Mouse (Mus musculus) thymus, postnatal 4 days (tissue): ENCODE data around the gene Gm10134.
A peak's percentile ranks its signal among the peaks of the same experiment; 100 is the strongest.

ENCODE experiments used
- DNase-seq: peaks from one replicate; pipeline ENCODE4 v3.0.0; 2021

Gm10134 gene

GRCm38 (mm10) chr2:28506291-28506690, 396 bp downstream of the Gm10134 start:
- no peak for DNase-seq

- peak; percentile 9 for DNase-seq
Observed at GRCm38 (mm10) chr2:28511600-28511999, 5.7 kb downstream of the Gm10134 start.

- peak; percentile 73 for DNase-seq
Observed at GRCm38 (mm10) chr2:28512798-28513401, 7.0 kb downstream of the Gm10134 start, which contains the start of gene Ralgds. Gene Ralgds, plus strand, starts transcription at chr2:28513125.

GRCm38 (mm10) chr2:28513431-28514370, 7.8 kb downstream of the Gm10134 start:
- DNase-seq, result peak; percentile 58

GRCm38 (mm10) chr2:28514489-28514888, 8.6 kb downstream of the Gm10134 start:
- DNase-seq, result peak; percentile 94

GRCm38 (mm10) chr2:28517206-28517909, 11.5 kb downstream of the Gm10134 start:
- DNase-seq, result peak; percentile 90

GRCm38 (mm10) chr2:28518231-28518630, 12.3 kb downstream of the Gm10134 start:
- no peak for DNase-seq

- DNase-seq, result no peak
Observed at GRCm38 (mm10) chr2:28520581-28520980, 14.7 kb downstream of the Gm10134 start.

GRCm38 (mm10) chr2:28521571-28522151, 15.8 kb downstream of the Gm10134 start:
- no peak for DNase-seq

- no peak for DNase-seq
Observed at GRCm38 (mm10) chr2:28522166-28522565, 16.3 kb downstream of the Gm10134 start.

GRCm38 (mm10) chr2:28523643-28524117, 17.8 kb downstream of the Gm10134 start:
- no peak for DNase-seq

- no peak for DNase-seq
Observed at GRCm38 (mm10) chr2:28524406-28524805, 18.5 kb downstream of the Gm10134 start.

GRCm38 (mm10) chr2:28525219-28525942, 19.5 kb downstream of the Gm10134 start:
- DNase-seq, result no peak

GRCm38 (mm10) chr2:28525943-28526876, 20.3 kb downstream of the Gm10134 start:
- peak; percentile 56 for DNase-seq

GRCm38 (mm10) chr2:28527436-28528353, 21.8 kb downstream of the Gm10134 start:
- DNase-seq, result no peak

- no peak for DNase-seq
Observed at GRCm38 (mm10) chr2:28528354-28528730, 22.4 kb downstream of the Gm10134 start.

GRCm38 (mm10) chr2:28529856-28530255, 24.0 kb downstream of the Gm10134 start:
- no peak for DNase-seq

GRCm38 (mm10) chr2:28530311-28530710, 24.4 kb downstream of the Gm10134 start:
- DNase-seq, result no peak

GRCm38 (mm10) chr2:28532938-28533771, 27.3 kb downstream of the Gm10134 start:
- DNase-seq, result peak; percentile 82
